Mouse (Mus musculus) G1E (cell line): ENCODE data around the gene Ttll9.

ENCODE experiments used
- CTCF ChIP-seq: IDR thresholded peaks from 2 replicates; pipeline ENCODE4 v1.5.1; 2012; ENCODE audit warnings: low read depth, low read length, inconsistent platforms, mixed read lengths
- GATA1 ChIP-seq: IDR thresholded peaks from 2 replicates; pipeline ENCODE4 v1.6.1; 2012; ENCODE audit warnings: borderline replicate concordance, low read length, inconsistent platforms, mixed read lengths
- GATA2 ChIP-seq: IDR thresholded peaks from 2 replicates; pipeline ENCODE4 v1.6.1; 2012; ENCODE audit warnings: low read depth, low read length, inconsistent platforms, borderline replicate concordance

GRCm38 (mm10) chr2:153052700-153053351 is 90.5 kb downstream of the Ttll9 start:
- TF ChIP-seq GATA1 (no peak), GATA2 (no peak), CTCF (no peak)
